Mouse (Mus musculus): ENCODE results near the gene Osbpl9. TPM values are rescaled to one million over a fixed set of nuclear protein-coding genes. Genes with fewer than 3 reads are reported as not detected.

Gene Osbpl9
- polyA plus RNA-seq, 1 experiment from 2014 or later: 65.8 TPM

DNA sequence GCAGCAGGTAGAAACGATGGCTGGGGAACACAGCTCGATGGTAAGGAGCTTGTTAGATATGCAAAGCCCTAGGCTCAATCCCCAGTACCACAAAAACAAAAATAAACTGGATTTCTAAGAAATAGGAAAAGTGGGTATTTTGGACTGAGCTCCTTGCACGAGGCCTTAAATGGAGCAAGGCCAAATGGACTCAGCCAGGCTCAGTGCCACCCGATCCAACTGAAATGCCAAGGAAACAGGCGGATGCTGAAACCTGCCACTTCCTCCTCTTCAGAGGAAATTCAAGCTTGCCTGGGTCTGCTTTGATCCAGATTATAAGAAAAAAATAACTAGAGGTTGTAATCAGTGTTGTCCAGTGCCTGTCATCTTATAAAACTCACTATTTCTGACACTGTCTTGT, 112.9 kb downstream of the Osbpl9 start:
- Histone ChIP-seq H3K4me2 (ENCODE audit: low read depth, low read length) (no peak overlapping the region), H3K27ac (ENCODE audit: low read length) (no peak overlapping the region), H3K27me3 (ENCODE audit: control insufficient read depth, insufficient read depth, low read length) (no peaks in the 10 kb centered on the region), H3K9ac (ENCODE audit: low read length) (no peak overlapping the region), H3K4me3 (replicated peaks; ENCODE audit: low read length) (no peak overlapping the region), H3K9me3 (replicated peaks; ENCODE audit: control insufficient read depth, low read length) (no peaks in the 10 kb centered on the region), H3K4me1 (ENCODE audit: control insufficient read depth, insufficient read depth, low read length) (no peaks in the 10 kb centered on the region), H3K36me3 (ENCODE audit: control insufficient read depth, insufficient read depth, low read length) (no peaks in the 10 kb centered on the region)
- WGBS: 87% methylated on average over 5 of the region's 5 CpGs
- ATAC-seq (ENCODE audit: insufficient read depth, low FRiP score): no peak

- no peak for ATAC-seq (ENCODE audit: insufficient read depth, low FRiP score)
- H3K27ac ChIP-seq (ENCODE audit: low read length): peak overlapping the region; percentile 2
Observed at GRCm38 (mm10) chr4:109080118-109080517, 122.0 kb downstream of the Osbpl9 start.

DNA sequence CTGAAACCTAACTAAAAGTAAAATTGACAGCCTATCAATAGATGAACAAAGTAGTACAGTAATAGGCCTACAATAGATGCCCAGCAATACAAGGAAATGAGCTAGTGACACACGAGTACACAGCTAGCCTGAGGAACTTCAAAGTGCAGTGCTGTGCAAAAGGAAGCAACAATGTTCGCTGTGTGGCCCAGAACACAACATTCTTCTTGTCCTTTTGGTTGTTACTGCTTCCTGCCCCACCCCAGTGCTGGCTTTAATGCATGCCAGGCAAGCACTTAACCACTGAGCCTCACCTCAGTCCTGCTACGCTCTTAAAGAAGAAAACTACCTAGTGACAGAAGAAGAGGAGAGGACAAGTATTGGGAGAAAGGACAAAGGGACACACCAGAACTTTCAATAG, 122.4 kb downstream of the Osbpl9 start:
- 63% methylated on average over 3 of the region's 3 CpGs for WGBS
- Histone ChIP-seq H3K4me3 (replicated peaks; ENCODE audit: low read length) (no peak overlapping the region), H3K27me3 (ENCODE audit: control insufficient read depth, insufficient read depth, low read length) (no peaks in the 10 kb centered on the region), H3K9me3 (replicated peaks; ENCODE audit: control insufficient read depth, low read length) (no peaks in the 10 kb centered on the region), H3K27ac (ENCODE audit: low read length) (peak overlapping the region; percentile 2), H3K36me3 (ENCODE audit: control insufficient read depth, insufficient read depth, low read length) (no peaks in the 10 kb centered on the region), H3K4me2 (ENCODE audit: low read depth, low read length) (no peak overlapping the region), H3K4me1 (ENCODE audit: control insufficient read depth, insufficient read depth, low read length) (0 out of 2 replicates have a peak, but pooled peaks cover 6% of the 10 kb centered on the region), H3K9ac (ENCODE audit: low read length) (no peak overlapping the region)
- ATAC-seq (ENCODE audit: insufficient read depth, low FRiP score): no peak

More at GRCm38 (mm10) chr4:109080118-109080517, 122.0 kb downstream of the Osbpl9 start:
- no peaks in the 10 kb centered on the region for H3K27me3 ChIP-seq (ENCODE audit: control insufficient read depth, insufficient read depth, low read length)
- no peaks in the 10 kb centered on the region for H3K9me3 ChIP-seq (replicated peaks; ENCODE audit: control insufficient read depth, low read length)
- H3K4me1 ChIP-seq (ENCODE audit: control insufficient read depth, insufficient read depth, low read length): 0 out of 2 replicates have a peak, but pooled peaks cover 6% of the 10 kb centered on the region
- H3K9ac ChIP-seq (ENCODE audit: low read length): no peak overlapping the region
- H3K4me3 ChIP-seq (replicated peaks; ENCODE audit: low read length): no peak overlapping the region
- 49% methylated on average over 5 of the region's 5 CpGs for WGBS
- no peaks in the 10 kb centered on the region for H3K36me3 ChIP-seq (ENCODE audit: control insufficient read depth, insufficient read depth, low read length)
- no peak overlapping the region for H3K4me2 ChIP-seq (ENCODE audit: low read depth, low read length)

DNA sequence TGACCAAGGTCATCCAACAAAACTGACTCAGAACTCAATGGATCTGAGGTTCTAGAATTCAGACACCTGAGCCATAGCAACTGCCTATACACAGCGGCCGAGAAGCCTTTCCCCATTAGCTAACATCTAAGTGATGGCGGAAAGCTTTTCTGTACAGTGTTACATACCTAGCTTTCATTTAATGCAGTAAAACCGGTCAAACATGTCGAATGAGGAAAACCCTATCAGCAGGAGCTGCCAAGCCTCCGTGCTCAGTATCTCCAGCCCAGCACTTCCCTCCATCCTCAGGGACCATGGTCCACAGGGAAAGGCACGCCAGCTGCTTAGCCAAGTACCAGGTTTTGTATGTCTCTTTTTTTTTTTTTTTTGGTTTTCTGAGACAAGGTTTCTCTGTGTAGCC, 123.1 kb downstream of the Osbpl9 start:
- Histone ChIP-seq H3K9ac (ENCODE audit: low read length) (no peak overlapping the region), H3K4me1 (ENCODE audit: control insufficient read depth, insufficient read depth, low read length) (0 out of 2 replicates have a peak, but pooled peaks cover 6% of the 10 kb centered on the region), H3K27ac (ENCODE audit: low read length) (peak overlapping the region; percentile 29; the same call in 1 of the 2 replicates), H3K9me3 (replicated peaks; ENCODE audit: control insufficient read depth, low read length) (no peaks in the 10 kb centered on the region), H3K4me3 (replicated peaks; ENCODE audit: low read length) (no peak overlapping the region), H3K36me3 (ENCODE audit: control insufficient read depth, insufficient read depth, low read length) (no peaks in the 10 kb centered on the region), H3K27me3 (ENCODE audit: control insufficient read depth, insufficient read depth, low read length) (no peaks in the 10 kb centered on the region), H3K4me2 (ENCODE audit: low read depth, low read length) (no peak overlapping the region)
- 82% methylated on average over 7 of the region's 7 CpGs for WGBS
- no peak for ATAC-seq (ENCODE audit: insufficient read depth, low FRiP score)

DNA sequence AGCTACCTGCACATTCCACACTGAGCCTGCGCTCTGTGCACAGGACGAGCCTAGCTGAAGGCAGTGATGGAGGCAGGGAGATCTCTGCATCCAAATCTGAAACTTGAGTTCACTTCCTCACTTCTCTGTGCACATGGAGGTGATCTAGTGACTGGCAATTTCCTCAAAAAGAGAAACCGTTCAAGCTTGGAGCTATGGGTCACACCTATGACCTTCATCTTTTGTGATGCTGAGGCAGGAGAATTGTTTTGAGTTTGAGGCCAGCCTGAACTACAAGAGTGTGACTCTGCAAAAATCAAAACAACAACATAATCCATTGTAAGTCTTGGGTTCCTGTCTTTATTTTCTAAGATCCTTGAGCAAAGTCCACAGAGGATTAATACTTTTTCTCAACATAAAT, 128.8 kb downstream of the Osbpl9 start:
- Histone ChIP-seq H3K9ac (ENCODE audit: low read length) (no peak overlapping the region), H3K4me2 (ENCODE audit: low read depth, low read length) (no peak overlapping the region), H3K4me3 (replicated peaks; ENCODE audit: low read length) (no peak overlapping the region), H3K36me3 (ENCODE audit: control insufficient read depth, insufficient read depth, low read length) (no peaks in the 10 kb centered on the region), H3K4me1 (ENCODE audit: control insufficient read depth, insufficient read depth, low read length) (no peaks in the 10 kb centered on the region), H3K9me3 (replicated peaks; ENCODE audit: control insufficient read depth, low read length) (no peaks in the 10 kb centered on the region), H3K27me3 (ENCODE audit: control insufficient read depth, insufficient read depth, low read length) (no peaks in the 10 kb centered on the region), H3K27ac (ENCODE audit: low read length) (no peak overlapping the region)
- WGBS: 91% methylated on average over 3 of the region's 3 CpGs
- no peak for ATAC-seq (ENCODE audit: insufficient read depth, low FRiP score)

- Histone ChIP-seq H3K4me3 (replicated peaks; ENCODE audit: low read length) (no peak overlapping the region), H3K9ac (ENCODE audit: low read length) (no peak overlapping the region), H3K36me3 (ENCODE audit: control insufficient read depth, insufficient read depth, low read length) (no peaks in the 10 kb centered on the region), H3K27me3 (ENCODE audit: control insufficient read depth, insufficient read depth, low read length) (no peaks in the 10 kb centered on the region), H3K4me2 (ENCODE audit: low read depth, low read length) (no peak overlapping the region), H3K27ac (ENCODE audit: low read length) (no peak overlapping the region), H3K4me1 (ENCODE audit: control insufficient read depth, insufficient read depth, low read length) (no peaks in the 10 kb centered on the region), H3K9me3 (replicated peaks; ENCODE audit: control insufficient read depth, low read length) (no peaks in the 10 kb centered on the region)
- WGBS: 89% methylated on average over 6 of the region's 6 CpGs
- no peak for ATAC-seq (ENCODE audit: insufficient read depth, low FRiP score)
Observed at GRCm38 (mm10) chr4:109072891-109073290, 129.2 kb downstream of the Osbpl9 start.

DNA sequence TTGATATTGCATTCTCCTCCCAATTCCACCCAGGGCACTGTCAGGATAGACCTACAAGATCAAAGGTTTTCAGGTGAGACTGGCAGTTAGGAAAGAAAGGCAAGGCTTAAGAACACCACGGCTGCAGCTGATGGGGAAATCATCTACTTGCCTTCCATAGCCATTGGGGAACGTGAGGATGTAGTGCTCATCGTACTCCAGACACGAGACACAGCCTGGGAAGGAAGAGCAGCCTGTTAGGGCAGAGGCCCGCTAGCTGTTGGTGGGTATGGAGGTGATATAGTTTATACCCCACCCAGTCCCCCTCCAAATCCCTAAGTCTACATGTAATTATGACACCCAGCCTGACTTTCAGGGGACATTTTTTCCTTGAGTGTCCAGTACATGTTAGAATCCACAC, 136.4 kb downstream of the Osbpl9 start:
- no peak for ATAC-seq (ENCODE audit: insufficient read depth, low FRiP score)
- Histone ChIP-seq H3K27ac (ENCODE audit: low read length) (no peak overlapping the region), H3K27me3 (ENCODE audit: control insufficient read depth, insufficient read depth, low read length) (no peaks in the 10 kb centered on the region), H3K4me3 (replicated peaks; ENCODE audit: low read length) (no peak overlapping the region), H3K4me2 (ENCODE audit: low read depth, low read length) (no peak overlapping the region), H3K9me3 (replicated peaks; ENCODE audit: control insufficient read depth, low read length) (no peaks in the 10 kb centered on the region), H3K9ac (ENCODE audit: low read length) (no peak overlapping the region), H3K4me1 (ENCODE audit: control insufficient read depth, insufficient read depth, low read length) (no peaks in the 10 kb centered on the region), H3K36me3 (ENCODE audit: control insufficient read depth, insufficient read depth, low read length) (peaks cover 16% of the 10 kb centered on the region)
- 94% methylated on average over 5 of the region's 5 CpGs for WGBS

DNA sequence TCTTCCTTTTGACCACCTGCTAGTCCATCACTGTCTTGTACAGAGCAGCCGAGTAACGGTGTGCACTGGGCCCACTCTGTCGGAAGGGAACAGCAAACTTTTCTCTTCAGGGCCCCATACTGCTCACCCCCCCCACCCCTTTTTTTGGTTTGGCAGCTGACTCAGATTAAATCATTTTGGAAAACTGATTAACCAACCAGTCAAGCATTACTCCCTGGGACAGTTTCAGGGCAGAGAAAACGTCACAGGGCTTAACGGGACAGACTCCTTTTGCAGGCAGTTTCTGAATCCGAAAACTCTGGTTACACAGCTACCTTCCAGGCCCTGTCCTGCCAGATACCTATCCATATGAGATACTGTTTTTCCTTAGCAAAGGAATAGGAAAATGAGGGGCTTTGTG, 137.1 kb downstream of the Osbpl9 start:
- H3K36me3 ChIP-seq (ENCODE audit: control insufficient read depth, insufficient read depth, low read length): peaks cover 18% of the 10 kb centered on the region
- H3K9me3 ChIP-seq (replicated peaks; ENCODE audit: control insufficient read depth, low read length): no peaks in the 10 kb centered on the region
- no peak for ATAC-seq (ENCODE audit: insufficient read depth, low FRiP score)
- no peaks in the 10 kb centered on the region for H3K27me3 ChIP-seq (ENCODE audit: control insufficient read depth, insufficient read depth, low read length)
- no peak overlapping the region for H3K9ac ChIP-seq (ENCODE audit: low read length)
- H3K4me2 ChIP-seq (ENCODE audit: low read depth, low read length): no peak overlapping the region
- 88% methylated on average over 6 of the region's 6 CpGs for WGBS
- H3K4me1 ChIP-seq (ENCODE audit: control insufficient read depth, insufficient read depth, low read length): no peaks in the 10 kb centered on the region
- H3K4me3 ChIP-seq (replicated peaks; ENCODE audit: low read length): no peak overlapping the region
- H3K27ac ChIP-seq (ENCODE audit: low read length): no peak overlapping the region

- peaks cover 21% of the 10 kb centered on the region for H3K36me3 ChIP-seq (ENCODE audit: control insufficient read depth, insufficient read depth, low read length)
- ATAC-seq (ENCODE audit: insufficient read depth, low FRiP score): no peak
- H3K9ac ChIP-seq (ENCODE audit: low read length): no peak overlapping the region
- WGBS: 78% methylated on average over 4 of the region's 4 CpGs
- no peaks in the 10 kb centered on the region for H3K4me1 ChIP-seq (ENCODE audit: control insufficient read depth, insufficient read depth, low read length)
- no peak overlapping the region for H3K4me3 ChIP-seq (replicated peaks; ENCODE audit: low read length)
- no peaks in the 10 kb centered on the region for H3K27me3 ChIP-seq (ENCODE audit: control insufficient read depth, insufficient read depth, low read length)
- H3K4me2 ChIP-seq (ENCODE audit: low read depth, low read length): no peak overlapping the region
- no peaks in the 10 kb centered on the region for H3K9me3 ChIP-seq (replicated peaks; ENCODE audit: control insufficient read depth, low read length)
- H3K27ac ChIP-seq (ENCODE audit: low read length): no peak overlapping the region
Observed at GRCm38 (mm10) chr4:109059255-109059821, 142.7 kb downstream of the Osbpl9 start.
